Mouse (Mus musculus): ENCODE data around the gene Tmprss7. TPM values are rescaled to one million over a fixed set of nuclear protein-coding genes. Genes with fewer than 3 reads are reported as not detected.

The Tmprss7 gene
- total and polyA plus RNA-seq, 2 experiments = under 0.01 to 0.04 TPM

DNA sequence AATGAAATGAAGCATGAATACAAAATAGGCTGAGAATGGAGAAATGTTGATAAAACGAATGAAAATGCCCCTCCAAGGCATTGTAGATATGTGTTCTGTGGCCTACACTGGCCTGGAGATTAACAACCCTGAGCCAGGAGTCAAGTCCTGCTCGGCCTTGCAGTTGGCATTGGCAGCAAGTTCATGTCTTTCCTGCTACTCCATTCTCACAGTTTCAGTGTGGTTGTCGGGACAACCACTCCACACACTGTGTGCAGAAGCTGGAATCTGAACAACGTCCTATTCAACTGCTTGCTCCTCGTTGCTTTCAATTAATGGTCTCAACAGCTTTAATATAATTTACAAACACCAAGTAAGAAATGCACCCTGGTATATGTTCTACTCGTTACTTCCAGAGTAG is 4.5 kb upstream of the Tmprss7 start:
- TF ChIP-seq POLR2A (IDR thresholded peaks at IDR 0.05; ENCODE audit: extremely low read depth, insufficient read depth, low read length) = no peak
- TF ChIP-seq CTCF (IDR thresholded peaks at IDR 0.05; ENCODE audit: low read depth, low read length) = no peak
- DNase-seq (ENCODE audit: extremely low read depth, low read depth, low spot score) = no peak
- Histone ChIP-seq H3K27me3 (ENCODE audit: control insufficient read depth, insufficient read depth, low read length) (no peaks in the 10 kb centered on the region), H3K79me2 (ENCODE audit: control insufficient read depth, insufficient read depth, low read length) (no peaks in the 10 kb centered on the region), H3K36me3 (ENCODE audit: control insufficient read depth, insufficient read depth, low read length) (no peaks in the 10 kb centered on the region), H3K9ac (ENCODE audit: low read depth, low read length) (no peak overlapping the region), H3K4me3 (ENCODE audit: insufficient read depth, low read depth, low read length) (no peak overlapping the region), H3K4me1 (ENCODE audit: control insufficient read depth, insufficient read depth, low read length) (peaks cover 4% of the 10 kb centered on the region; the same call in 1 of the 2 replicates), H3K27ac (replicated peaks; ENCODE audit: insufficient read depth, low read depth, low read length) (no peak overlapping the region)
- WGBS = 70% methylated on average over 6 of the region's 6 CpGs

DNA sequence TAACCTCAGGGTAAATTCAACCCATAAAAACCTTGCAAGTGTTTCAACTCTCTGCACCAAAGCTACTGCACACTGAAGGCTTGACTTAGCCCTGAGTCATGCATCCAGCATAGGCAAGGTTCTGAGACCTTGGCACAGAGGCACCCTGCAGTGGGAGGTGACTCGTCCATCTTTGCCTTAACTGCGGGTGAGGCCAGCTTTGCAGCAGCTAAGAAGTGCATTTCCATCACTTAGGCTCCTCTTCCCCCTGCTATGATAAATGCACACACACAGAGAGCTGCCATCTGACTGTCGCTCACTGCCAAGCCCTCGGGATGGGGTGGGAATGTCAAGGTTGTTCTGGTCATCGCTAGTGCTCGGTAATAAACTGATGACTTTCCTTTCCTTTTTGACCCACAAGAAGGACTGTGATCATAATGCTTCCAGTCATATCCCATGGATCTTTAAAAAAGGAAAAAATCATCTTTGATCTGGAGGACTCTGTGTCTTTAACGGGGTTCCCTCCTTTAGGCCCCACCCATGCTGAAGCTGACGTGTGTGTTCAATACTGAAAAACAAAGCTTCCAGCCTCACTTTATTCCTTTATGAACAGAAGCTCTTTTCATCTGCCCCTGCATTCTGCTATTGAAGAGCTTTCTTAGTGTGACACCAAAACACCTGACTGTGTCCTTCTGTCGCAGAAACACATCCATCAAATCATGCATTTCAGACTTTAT is 2.1 kb upstream of the Tmprss7 start:
- Histone ChIP-seq H3K4me3 (ENCODE audit: insufficient read depth, low read depth, low read length) (no peak overlapping the region), H3K79me2 (ENCODE audit: control insufficient read depth, insufficient read depth, low read length) (no peaks in the 10 kb centered on the region), H3K27me3 (ENCODE audit: control insufficient read depth, insufficient read depth, low read length) (no peaks in the 10 kb centered on the region), H3K27ac (replicated peaks; ENCODE audit: insufficient read depth, low read depth, low read length) (no peak overlapping the region), H3K36me3 (ENCODE audit: control insufficient read depth, insufficient read depth, low read length) (no peaks in the 10 kb centered on the region), H3K9ac (ENCODE audit: low read depth, low read length) (no peak overlapping the region), H3K4me1 (ENCODE audit: control insufficient read depth, insufficient read depth, low read length) (peaks cover 4% of the 10 kb centered on the region; the same call in 1 of the 2 replicates)
- DNase-seq (ENCODE audit: extremely low read depth, low read depth, low spot score) = no peak
- 81% methylated on average over 9 of the region's 9 CpGs for WGBS
- no peak for TF ChIP-seq CTCF (IDR thresholded peaks at IDR 0.05; ENCODE audit: low read depth, low read length)
- TF ChIP-seq POLR2A (IDR thresholded peaks at IDR 0.05; ENCODE audit: extremely low read depth, insufficient read depth, low read length) = no peak

DNA sequence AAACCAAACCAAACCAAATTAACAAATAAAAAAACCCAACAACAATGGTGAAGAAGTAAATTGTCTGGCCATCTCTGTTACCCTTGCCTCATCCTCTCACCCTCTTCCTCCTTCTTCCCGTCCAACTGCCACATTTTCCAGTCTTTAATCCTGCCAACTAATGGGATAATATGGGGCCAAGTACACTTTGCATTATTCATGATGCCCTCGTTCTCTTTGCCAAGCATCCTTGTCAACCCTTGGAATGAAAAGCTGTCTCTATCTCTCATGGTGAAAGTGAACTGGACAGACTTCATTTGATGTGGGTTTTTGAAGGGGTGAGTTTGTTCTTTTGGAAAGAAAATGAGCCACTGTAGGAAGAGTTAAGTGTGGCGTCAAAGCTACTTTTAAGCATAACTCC is 607 bp downstream of the Tmprss7 start:
- H3K4me1 ChIP-seq (ENCODE audit: control insufficient read depth, insufficient read depth, low read length) = no peaks in the 10 kb centered on the region
- H3K79me2 ChIP-seq (ENCODE audit: control insufficient read depth, insufficient read depth, low read length) = no peaks in the 10 kb centered on the region
- no peak for DNase-seq (ENCODE audit: extremely low read depth, low read depth, low spot score)
- no peaks in the 10 kb centered on the region for H3K36me3 ChIP-seq (ENCODE audit: control insufficient read depth, insufficient read depth, low read length)
- no peak overlapping the region for H3K27ac ChIP-seq (replicated peaks; ENCODE audit: insufficient read depth, low read depth, low read length)
- no peaks in the 10 kb centered on the region for H3K27me3 ChIP-seq (ENCODE audit: control insufficient read depth, insufficient read depth, low read length)
- no peak overlapping the region for H3K9ac ChIP-seq (ENCODE audit: low read depth, low read length)
- WGBS = 78% methylated on average over 3 of the region's 3 CpGs
- TF ChIP-seq POLR2A (IDR thresholded peaks at IDR 0.05; ENCODE audit: extremely low read depth, insufficient read depth, low read length) (no peak), CTCF (IDR thresholded peaks at IDR 0.05; ENCODE audit: low read depth, low read length) (no peak)
- no peak overlapping the region for H3K4me3 ChIP-seq (ENCODE audit: insufficient read depth, low read depth, low read length)

DNA sequence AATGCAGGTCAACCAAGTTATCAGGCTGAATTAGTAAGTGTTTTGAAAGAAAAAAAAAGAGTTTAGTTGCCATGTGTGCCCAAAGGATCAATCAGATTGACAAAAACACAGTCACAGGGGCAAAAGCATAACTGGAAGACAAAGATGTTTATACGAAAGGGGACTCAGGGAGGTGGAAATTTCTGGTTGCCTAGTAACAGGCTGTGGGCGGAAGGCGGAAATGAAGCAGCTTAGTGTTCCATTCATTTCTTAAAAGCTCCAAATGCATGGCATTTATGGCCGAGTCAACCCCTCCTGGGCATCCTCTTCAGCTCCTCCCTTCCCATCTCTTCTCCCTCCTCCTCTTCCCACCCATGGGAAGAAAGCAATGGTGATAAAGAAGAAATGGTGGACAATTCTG is 3.3 kb downstream of the Tmprss7 start:
- no peak overlapping the region for H3K4me3 ChIP-seq (ENCODE audit: insufficient read depth, low read depth, low read length)
- DNase-seq (ENCODE audit: extremely low read depth, low read depth, low spot score) = no peak
- no peak overlapping the region for H3K9ac ChIP-seq (ENCODE audit: low read depth, low read length)
- no peaks in the 10 kb centered on the region for H3K79me2 ChIP-seq (ENCODE audit: control insufficient read depth, insufficient read depth, low read length)
- WGBS = 76% methylated on average over 4 of the region's 4 CpGs
- TF ChIP-seq POLR2A (IDR thresholded peaks at IDR 0.05; ENCODE audit: extremely low read depth, insufficient read depth, low read length) (no peak), CTCF (IDR thresholded peaks at IDR 0.05; ENCODE audit: low read depth, low read length) (no peak)
- no peaks in the 10 kb centered on the region for H3K27me3 ChIP-seq (ENCODE audit: control insufficient read depth, insufficient read depth, low read length)
- H3K4me1 ChIP-seq (ENCODE audit: control insufficient read depth, insufficient read depth, low read length) = no peaks in the 10 kb centered on the region
- H3K36me3 ChIP-seq (ENCODE audit: control insufficient read depth, insufficient read depth, low read length) = no peaks in the 10 kb centered on the region
- no peak overlapping the region for H3K27ac ChIP-seq (replicated peaks; ENCODE audit: insufficient read depth, low read depth, low read length)

DNA sequence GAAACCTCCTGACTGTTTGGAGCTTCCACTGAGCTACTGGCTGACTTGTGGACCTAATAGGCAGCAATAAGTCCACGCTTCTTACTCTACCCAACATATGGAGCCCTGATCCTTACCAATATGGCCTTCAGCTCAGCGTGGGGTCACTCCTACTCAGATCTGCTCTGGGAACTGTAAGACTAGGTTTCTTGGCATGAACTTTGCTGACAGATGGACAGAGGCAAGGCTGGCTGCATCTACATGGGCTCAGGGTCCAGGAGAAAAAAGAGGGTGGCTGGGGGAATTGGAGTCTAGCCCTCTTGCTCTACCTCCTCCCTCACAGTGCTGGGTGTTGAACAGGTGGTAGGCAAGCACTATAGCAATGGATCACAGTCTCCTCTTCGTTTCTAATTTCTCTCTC is 6.6 kb downstream of the Tmprss7 start:
- WGBS = 68% methylated on average over 3 of the region's 3 CpGs
- Histone ChIP-seq H3K4me3 (ENCODE audit: insufficient read depth, low read depth, low read length) (no peak overlapping the region), H3K4me1 (ENCODE audit: control insufficient read depth, insufficient read depth, low read length) (no peaks in the 10 kb centered on the region), H3K27me3 (ENCODE audit: control insufficient read depth, insufficient read depth, low read length) (no peaks in the 10 kb centered on the region), H3K79me2 (ENCODE audit: control insufficient read depth, insufficient read depth, low read length) (no peaks in the 10 kb centered on the region), H3K36me3 (ENCODE audit: control insufficient read depth, insufficient read depth, low read length) (no peaks in the 10 kb centered on the region), H3K9ac (ENCODE audit: low read depth, low read length) (no peak overlapping the region), H3K27ac (replicated peaks; ENCODE audit: insufficient read depth, low read depth, low read length) (no peak overlapping the region)
- no peak for DNase-seq (ENCODE audit: extremely low read depth, low read depth, low spot score)
- TF ChIP-seq CTCF (IDR thresholded peaks at IDR 0.05; ENCODE audit: low read depth, low read length) = no peak
- no peak for TF ChIP-seq POLR2A (IDR thresholded peaks at IDR 0.05; ENCODE audit: extremely low read depth, insufficient read depth, low read length)

DNA sequence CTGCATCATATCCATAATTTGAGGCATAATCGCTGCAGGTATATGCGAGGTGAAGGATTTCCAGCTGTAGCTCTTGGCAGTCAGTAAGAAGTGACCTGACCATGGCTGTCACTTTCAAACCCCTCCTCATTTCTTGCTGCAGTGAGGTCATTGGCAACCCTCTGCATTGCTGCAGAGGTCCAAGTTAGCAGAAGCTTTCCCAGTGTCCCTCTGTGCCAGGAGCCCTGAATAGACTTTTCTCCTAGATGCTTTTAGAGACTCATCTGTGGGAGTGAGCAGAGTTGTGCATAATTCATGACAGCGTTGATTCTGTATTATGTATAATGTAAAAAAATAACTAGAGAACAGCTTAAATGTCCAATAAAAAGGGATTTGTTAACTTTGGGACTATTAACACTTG is 8.2 kb downstream of the Tmprss7 start:
- Histone ChIP-seq H3K9ac (ENCODE audit: low read depth, low read length) (no peak overlapping the region), H3K4me3 (ENCODE audit: insufficient read depth, low read depth, low read length) (no peak overlapping the region), H3K79me2 (ENCODE audit: control insufficient read depth, insufficient read depth, low read length) (no peaks in the 10 kb centered on the region), H3K36me3 (ENCODE audit: control insufficient read depth, insufficient read depth, low read length) (no peaks in the 10 kb centered on the region), H3K27me3 (ENCODE audit: control insufficient read depth, insufficient read depth, low read length) (no peaks in the 10 kb centered on the region), H3K27ac (replicated peaks; ENCODE audit: insufficient read depth, low read depth, low read length) (no peak overlapping the region), H3K4me1 (ENCODE audit: control insufficient read depth, insufficient read depth, low read length) (no peaks in the 10 kb centered on the region)
- 68% methylated on average over 3 of the region's 3 CpGs for WGBS
- DNase-seq (ENCODE audit: extremely low read depth, low read depth, low spot score) = no peak
- TF ChIP-seq CTCF (IDR thresholded peaks at IDR 0.05; ENCODE audit: low read depth, low read length) (no peak), POLR2A (IDR thresholded peaks at IDR 0.05; ENCODE audit: extremely low read depth, insufficient read depth, low read length) (no peak)

All from liver, adult 2 months (tissue).